Mouse (Mus musculus) spleen, adult 12 weeks (tissue): ENCODE data around the gene Rnls.
A peak's percentile ranks its signal among the peaks of the same experiment; 100 is the strongest.

ENCODE experiments used
- DNase-seq: peaks from one replicate; pipeline ENCODE4 v3.0.0; 2022; ENCODE audit warnings: low spot score

Rnls gene

DNA sequence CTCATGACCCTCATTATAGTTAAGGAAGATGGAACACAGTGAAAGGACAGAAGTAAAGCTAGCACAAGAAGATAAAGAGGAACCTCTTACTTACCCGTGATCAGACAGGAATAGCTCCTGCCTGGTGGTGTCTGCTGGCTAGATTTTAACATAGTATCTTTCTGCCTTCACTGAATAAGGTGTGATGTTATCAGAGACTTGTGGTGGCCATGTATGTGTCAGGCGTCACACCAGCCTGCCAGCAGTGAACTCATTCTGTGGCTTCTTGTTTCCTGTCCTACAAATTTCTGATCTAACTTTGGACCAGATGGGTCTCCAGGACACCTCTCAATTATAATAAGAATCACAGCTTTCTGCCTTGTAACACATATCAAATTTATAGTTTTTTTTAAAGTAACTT is 129.7 kb downstream of the Rnls start:
- DNase-seq: no peak

DNA sequence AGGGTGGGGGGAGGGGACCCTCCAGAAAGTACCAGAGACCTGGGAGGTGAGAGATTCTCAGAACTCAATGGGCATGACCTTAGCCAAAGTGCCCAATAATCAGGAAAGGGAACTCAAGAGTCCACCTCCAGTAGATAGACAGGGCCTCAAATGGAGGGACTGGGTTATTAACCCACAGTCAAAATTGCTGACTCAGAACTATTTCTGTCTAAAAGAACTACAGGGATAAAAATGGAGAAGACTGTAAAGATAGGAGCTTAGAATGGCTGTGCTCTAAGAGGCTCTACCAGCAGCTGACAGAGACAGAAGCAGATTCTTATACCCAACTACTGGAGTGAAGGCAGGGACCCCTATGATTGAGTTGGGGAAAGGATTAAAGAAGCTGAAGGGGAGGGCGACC is 132.9 kb downstream of the Rnls start:
- DNase-seq: no peak

GRCm38 (mm10) chr19:33253893-33254292 is 138.2 kb downstream of the Rnls start:
- no peak for DNase-seq

- DNase-seq: no peak
Measured at GRCm38 (mm10) chr19:33252226-33252625, 139.9 kb downstream of the Rnls start.

GRCm38 (mm10) chr19:33244196-33244595 is 147.9 kb downstream of the Rnls start:
- no peak for DNase-seq

DNA sequence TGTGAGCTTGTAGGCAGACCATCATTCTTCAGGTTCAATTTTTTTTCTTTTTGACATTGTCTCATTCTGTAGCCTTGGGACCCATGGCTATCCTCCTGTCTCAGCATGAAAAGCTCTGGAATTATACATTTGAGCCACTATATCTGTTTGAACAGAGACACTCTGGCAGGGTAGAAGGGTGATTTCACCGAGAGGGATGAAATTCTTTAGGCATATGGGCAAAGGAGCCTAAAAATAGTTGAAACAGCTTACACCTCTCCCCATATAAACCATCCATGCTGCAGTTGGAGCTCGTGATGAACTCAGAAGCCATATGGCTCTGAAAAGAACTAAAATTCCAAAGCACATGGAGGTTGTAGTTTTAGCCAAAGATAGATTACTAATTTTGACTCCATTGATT is 151.7 kb downstream of the Rnls start:
- no peak for DNase-seq

DNA sequence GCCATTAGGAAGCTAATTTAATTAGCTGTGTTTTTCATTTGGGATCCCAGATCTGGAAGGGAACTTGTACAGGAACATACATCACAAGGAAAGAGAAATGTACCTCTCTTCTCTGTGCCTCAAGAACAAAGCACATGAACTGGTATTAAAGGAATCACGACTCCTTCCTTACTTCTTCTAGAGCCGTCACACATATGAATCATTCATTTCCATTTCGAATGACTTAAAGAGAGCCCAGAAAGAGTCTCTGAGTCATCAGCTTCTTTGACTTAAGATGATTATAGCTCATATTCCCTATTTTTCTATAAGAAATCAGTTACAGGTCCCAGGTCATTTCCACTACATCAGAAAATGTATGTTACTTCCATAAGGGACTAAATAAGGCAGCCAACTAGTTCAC is 159.2 kb downstream of the Rnls start:
- DNase-seq: no peak

DNA sequence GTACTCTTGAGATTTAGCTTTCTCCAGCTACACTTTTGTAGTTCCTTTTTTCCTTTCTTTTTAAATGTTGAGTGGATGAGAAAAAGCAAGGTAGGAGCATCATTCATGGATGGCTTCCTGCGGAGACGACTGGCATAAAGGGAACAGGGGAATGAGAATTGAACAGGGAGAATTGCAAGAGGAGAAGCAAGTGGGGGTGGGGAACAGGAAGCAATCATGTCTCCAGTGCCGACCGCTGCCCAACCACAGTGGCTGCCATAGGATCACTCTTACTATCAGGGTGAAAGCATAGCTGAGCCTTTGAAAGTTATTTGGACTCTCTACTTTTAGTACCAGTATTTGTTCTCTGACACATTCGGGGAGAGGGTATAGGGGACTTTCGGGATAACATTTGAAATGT is 160.8 kb downstream of the Rnls start:
- DNase-seq: no peak

GRCm38 (mm10) chr19:33227004-33227403 is 165.1 kb downstream of the Rnls start:
- DNase-seq: peak; percentile 27

DNA sequence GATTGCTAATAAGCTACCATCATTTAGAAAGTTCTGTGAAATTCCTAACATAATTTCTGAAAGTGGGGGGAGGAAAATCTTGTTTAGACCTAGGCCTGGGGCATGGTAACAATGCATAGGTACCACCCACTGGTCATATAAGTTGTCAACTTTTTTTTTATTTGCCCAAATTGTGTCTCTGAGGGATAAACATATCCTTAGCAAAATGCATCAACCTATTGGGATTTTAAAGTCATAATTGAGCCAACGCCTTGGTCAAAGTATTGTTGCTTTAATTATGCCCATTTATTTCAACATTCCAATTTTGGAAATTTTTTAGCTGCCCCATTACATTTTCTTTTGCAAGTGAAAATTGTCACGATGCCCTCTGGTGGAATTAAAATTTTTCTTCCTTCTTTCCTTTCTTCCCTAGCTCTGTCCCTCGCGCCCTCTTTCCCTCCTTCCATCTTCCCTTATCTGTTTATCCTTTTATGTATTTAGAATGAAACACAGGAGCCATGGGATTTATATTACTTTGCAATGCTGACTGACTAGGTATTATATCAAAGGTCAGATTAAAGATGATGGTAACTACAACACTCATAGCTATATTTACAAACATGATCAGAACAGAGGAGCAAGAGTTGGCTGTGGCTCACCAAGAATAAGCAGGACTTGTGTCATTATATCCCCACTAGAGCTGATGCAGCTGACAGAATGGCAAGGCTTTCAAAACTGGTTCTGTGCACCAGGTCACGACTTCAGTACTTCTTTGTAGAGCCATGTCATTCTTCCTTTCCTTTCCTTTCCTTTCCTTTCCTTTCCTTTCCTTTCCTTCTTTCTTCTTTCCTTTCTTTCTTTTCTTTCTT is 166.0 kb downstream of the Rnls start:
- no peak for DNase-seq

DNA sequence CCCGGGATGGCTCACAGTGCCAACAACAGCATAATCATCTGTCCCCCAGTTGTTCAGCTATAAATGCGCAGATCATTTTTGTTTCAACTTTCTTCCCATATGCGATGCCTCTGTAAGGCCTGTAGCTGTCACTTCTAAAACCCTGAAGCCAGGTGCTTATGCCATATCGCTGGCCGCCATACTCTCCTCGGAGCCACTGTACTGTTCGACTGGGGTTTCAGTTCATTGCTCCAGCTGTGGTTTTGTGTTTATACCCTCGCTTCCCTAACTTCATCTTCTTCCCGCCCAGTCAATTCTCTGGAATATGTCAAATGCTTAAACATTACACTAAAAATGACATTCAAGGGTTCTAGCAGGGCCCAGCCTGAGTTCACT is 167.1 kb downstream of the Rnls start:
- DNase-seq: no peak

- no peak for DNase-seq
Measured at GRCm38 (mm10) chr19:33224181-33225001, 167.7 kb downstream of the Rnls start.

DNA sequence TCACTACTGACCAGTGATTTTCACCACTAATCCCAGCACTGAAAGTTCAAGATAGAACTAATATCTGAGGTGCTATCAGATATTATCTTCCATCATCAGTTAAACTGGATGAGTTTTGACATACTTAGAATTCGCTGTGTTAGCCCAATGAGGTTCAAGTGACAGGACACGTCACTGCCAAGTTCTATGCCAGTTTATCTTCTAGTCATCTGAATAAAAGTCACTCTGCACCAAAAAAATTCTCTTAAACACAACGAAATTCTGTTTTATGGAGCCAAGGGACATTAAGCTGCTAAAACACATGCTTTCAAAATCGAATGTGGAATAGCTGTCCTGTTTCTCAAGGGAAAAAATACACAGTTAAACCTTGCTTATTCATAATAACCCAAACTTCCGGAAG is 168.3 kb downstream of the Rnls start:
- DNase-seq: no peak

DNA sequence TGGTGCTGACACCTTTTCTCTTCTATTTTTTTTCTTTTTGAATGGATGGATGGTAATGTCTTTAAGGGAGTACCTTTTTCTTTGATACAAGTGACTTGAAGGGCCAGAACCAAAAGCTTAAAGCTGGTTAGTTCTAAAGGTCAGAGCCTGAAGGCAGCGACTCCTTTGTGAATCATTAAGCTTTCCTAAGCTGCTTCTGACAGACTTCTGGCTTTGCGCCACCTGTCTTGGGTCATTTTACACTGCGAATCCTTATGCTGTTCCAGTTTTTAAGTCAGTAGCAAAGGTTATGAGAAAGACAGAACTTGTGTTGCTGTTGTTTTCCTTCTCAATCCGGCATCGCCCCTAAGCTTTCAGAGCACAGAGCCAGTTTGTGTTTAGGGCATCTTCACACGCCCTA is 168.8 kb downstream of the Rnls start:
- DNase-seq: no peak

DNA sequence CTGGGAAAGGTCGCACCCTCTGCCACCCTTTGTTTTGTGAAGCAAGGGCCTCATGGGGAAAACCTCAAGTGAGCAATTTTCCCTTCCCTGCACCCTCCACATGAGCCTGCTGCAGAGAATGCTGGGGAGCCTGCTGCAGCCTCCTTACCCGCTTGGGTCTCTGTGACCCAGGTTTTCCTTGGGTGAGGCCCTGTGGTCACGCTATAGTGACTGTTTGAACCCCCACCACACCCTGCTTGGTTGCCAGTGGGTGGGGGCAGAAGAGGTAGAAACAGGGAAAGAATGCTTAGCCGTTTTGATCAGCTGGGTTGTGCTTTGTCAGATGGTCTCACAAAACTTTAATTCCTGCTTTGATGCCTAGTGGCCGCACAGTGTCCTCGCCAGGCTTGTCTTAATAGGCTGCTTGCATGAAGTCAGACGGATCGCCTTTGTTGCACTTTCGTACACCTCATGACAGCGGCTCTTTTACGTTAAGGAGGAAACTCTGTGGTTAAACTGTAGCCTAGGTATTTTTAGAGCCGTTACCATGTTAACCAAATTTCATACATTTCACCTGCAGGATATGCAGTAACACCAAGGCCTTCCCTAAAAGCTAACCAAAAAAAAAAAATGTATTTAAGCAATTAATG is 169.4 kb downstream of the Rnls start:
- DNase-seq: peak; percentile 31

DNA sequence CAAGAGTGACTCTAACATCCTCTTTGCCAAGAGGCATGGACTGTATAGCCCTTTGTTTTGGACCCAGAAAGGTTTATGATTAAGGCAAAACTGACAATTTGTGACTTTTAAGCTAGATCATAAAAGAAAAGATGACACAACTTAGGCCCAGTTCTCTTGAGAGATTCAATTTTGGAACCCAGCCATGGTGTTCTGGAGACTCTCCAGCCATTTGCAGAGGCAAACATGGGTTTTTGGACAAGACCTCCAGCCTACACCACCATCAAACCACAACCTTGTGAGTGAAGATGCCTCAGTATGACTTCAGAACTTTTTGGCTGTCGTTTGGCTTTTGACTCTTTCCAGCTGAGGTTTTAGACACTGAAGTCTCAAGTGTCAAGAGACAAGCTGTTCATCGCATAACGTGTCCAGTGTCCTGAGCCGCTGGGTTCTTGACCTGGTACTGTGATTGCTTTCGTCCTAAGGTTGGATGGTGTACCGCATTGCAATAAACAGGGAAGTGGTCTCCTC is 174.2 kb downstream of the Rnls start:
- DNase-seq: no peak

- no peak for DNase-seq
Measured at GRCm38 (mm10) chr19:33209709-33210108, 182.4 kb downstream of the Rnls start.

DNA sequence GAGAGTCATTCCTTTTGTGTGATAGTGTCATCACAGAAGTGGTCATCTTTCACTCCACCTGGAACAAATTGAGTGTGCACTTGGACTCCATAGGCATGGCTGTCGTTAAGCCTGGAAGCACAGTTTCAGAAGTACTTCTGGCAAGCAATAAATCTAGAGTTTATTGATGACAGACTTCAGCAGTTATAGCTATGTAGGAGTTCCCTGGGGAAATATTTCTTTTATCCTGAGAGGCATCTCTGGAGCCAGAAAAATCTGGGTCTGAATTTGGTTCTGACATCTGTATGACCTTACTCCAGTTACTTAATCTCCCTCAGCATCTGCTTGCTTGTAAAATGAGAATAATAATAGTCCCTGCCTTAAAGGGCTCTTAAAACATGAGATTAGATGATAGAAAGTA is 184.1 kb downstream of the Rnls start:
- no peak for DNase-seq

GRCm38 (mm10) chr19:33205389-33205788 is 186.7 kb downstream of the Rnls start:
- DNase-seq: no peak

DNA sequence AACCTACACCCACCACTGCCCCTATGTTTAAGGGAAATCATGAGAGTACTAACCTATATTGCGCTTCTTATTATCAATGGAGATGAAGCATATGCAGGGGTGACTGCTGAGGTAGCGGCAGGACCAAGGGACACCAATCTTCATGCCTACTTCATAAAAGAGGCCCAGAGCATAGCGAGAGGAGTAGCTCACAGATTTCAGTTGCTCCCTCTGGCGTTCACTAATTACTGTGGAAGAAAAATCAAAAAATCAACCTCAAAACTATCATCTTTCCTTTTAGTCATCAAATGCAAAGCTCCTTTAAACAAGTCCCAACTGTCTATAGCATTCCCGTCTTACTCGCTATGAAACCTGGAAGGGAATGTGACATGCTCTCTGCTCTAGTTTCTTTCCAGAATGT is 189.7 kb downstream of the Rnls start:
- no peak for DNase-seq

DNA sequence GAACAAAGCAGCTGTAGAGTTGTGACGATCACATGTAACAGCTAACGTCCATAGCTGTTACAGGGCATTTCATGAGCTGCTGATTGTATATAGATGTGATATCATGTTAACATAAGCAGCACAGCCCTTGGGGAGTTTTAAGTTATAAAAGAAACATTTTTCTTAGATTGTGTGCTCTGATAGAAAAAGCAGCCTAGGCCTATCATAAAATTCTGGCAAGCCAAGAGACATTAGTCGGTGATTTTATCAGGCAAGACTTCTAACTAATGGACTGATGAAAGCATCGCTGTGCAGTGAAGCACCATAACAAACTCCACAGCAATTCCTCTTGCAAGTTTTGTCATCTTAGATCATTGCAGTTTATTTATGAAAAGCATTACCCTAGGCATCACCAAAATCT is 190.9 kb downstream of the Rnls start:
- DNase-seq: no peak

- DNase-seq: no peak
Measured at GRCm38 (mm10) chr19:33192064-33192463, 200.0 kb downstream of the Rnls start.

DNA sequence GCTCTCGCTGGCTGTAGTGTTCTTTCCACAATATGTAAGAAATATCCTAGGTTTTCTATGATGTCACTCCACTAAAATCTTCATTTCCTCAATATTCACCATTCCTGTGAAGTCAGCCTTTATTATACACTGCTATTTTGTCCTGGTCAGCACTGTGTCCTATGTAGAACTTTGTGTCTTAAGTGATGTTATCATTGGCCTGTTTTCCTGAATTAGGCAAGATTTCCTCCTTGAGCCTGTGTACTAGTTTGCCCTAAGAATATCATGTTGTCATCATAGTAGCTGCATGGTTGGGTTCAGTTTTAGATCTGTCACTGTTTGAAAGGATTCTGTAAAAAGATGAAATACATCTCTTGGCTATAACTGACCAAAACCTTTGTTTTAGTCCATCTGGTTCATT is 203.3 kb downstream of the Rnls start:
- no peak for DNase-seq
